Mouse (Mus musculus) lung, postnatal 0 days (tissue): ENCODE measurements around the gene Psmd4. TPM values are rescaled to one million over a fixed set of nuclear protein-coding genes. Genes with fewer than 3 reads are reported as not detected.

ENCODE experiments used
- ATAC-seq: fragments of 200-750 bp; cut with Nextera tagmentation; 2 replicates; pipeline ENCODE4 v1.8.0; 2017; ENCODE audit warnings: moderate library complexity
- DNase-seq: peaks from one replicate; pipeline ENCODE4 v3.0.0-alpha.2; 2016; ENCODE audit warnings: low spot score
- H3K27ac ChIP-seq: fragments of 300-500 bp; sonication (generic); 2 replicates; pipeline ENCODE4 v1.5.1; 2014; ENCODE audit warnings: antibody characterized with exemption, mild to moderate bottlenecking, low read length, mixed read lengths
- H3K27me3 ChIP-seq: fragments of 300-500 bp; sonication (generic); replicated peaks from 2 replicates; pipeline ENCODE4 v1.6.1; 2014; ENCODE audit warnings: low read length, mixed read lengths; ENCODE audit not compliant: insufficient read depth
- H3K36me3 ChIP-seq: fragments of 300-500 bp; sonication (generic); 2 replicates; pipeline ENCODE4 v1.6.1; 2014; ENCODE audit warnings: low read length, mixed read lengths; ENCODE audit not compliant: insufficient read depth
- H3K4me1 ChIP-seq: fragments of 300-500 bp; sonication (generic); 2 replicates; pipeline ENCODE4 v1.6.1; 2014; ENCODE audit warnings: antibody characterized with exemption, low read depth, low read length, mixed read lengths; ENCODE audit not compliant: insufficient read depth
- H3K4me2 ChIP-seq: fragments of 300-500 bp; sonication (generic); replicated peaks from 2 replicates; pipeline ENCODE4 v1.6.1; 2014; ENCODE audit warnings: low read depth, mild to moderate bottlenecking, low read length, moderate library complexity, mixed read lengths
- H3K4me3 ChIP-seq: fragments of 300-500 bp; sonication (generic); 2 replicates; pipeline ENCODE4 v1.5.1; 2014; ENCODE audit warnings: low read depth, low read length
- H3K9ac ChIP-seq: fragments of 300-500 bp; sonication (generic); replicated peaks from 2 replicates; pipeline ENCODE4 v1.6.1; 2014; ENCODE audit warnings: low read depth, mild to moderate bottlenecking
- H3K9me3 ChIP-seq: fragments of 300-500 bp; sonication (generic); 2 replicates; pipeline ENCODE4 v1.6.1; 2016; ENCODE audit warnings: low read length, mixed read lengths
- CTCF ChIP-seq: IDR thresholded peaks from 2 replicates; pipeline ENCODE4 v1.5.1; 2016; ENCODE audit warnings: antibody characterized with exemption, mild to moderate bottlenecking
- EP300 ChIP-seq: IDR thresholded peaks from 2 replicates; pipeline ENCODE4 v1.6.1; 2016; ENCODE audit warnings: antibody characterized with exemption, mild to moderate bottlenecking, control low read depth
- WGBS: fragments of 180-500 bp; shearing (Covaris S2); extraction: QIAGEN DNeasy Blood & Tissue Kit; methylation state at CpG from one replicate; pipeline ENCODE4 v1.1.7; 2014; 5-methylcytosine and 5-hydroxymethylcytosine counted together
- polyA plus RNA-seq: library from polyadenylated mRNA; unstranded; fragments of >200 nt; fragmentation: Nextera tagmentation; extraction: Ambion mirVana; gene quantifications from 2 replicates; pipeline ENCODE4 v1.2.1, GENCODE M21; 2015

Gene Psmd4
- polyA plus RNA-seq, 1 experiment from 2014 or later, result 185 TPM

- ATAC-seq (no peak), DNase-seq (peak; percentile 21)
- H3K27ac ChIP-seq, result peak overlapping the region; percentile 90
- H3K27me3 ChIP-seq, result no peaks in the 10 kb centered on the region
- peak; percentile 37 for TF ChIP-seq CTCF
- no peak for TF ChIP-seq EP300
- peaks cover 5% of the 10 kb centered on the region; the same call in 1 of the 2 replicates for H3K4me1 ChIP-seq
- H3K4me2 ChIP-seq, result peak overlapping the region; percentile 92
- peak overlapping the region; percentile 85 for H3K4me3 ChIP-seq
- H3K9ac ChIP-seq, result peak overlapping the region; percentile 64
- H3K36me3 ChIP-seq, result peaks cover 6% of the 10 kb centered on the region; the same call in 1 of the 2 replicates
- 14% methylated on average over 13 of the region's 13 CpGs for WGBS
- no peaks in the 10 kb centered on the region for H3K9me3 ChIP-seq
Measured at GRCm38 (mm10) chr3:95013699-95014427, 28.6 kb downstream of the Psmd4 start.

DNA sequence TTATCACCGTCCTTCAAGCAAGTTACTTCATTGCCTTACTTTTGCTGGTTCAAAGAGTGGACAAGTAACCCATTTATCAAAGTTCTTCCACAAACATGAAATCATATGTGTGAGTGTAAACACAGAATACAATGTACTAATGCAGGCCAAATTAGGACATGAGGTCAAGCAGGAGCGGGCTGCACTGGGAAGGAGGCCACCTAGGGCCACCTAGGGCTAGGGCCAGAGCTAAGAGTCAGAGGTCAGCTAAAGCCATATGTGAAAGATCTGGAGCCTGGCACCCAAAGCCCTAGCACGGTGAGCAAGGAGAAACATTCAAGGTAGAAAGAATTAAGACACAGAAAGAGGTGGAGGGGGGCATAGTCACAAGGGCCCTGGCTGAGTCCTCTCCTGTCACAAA lies 29.4 kb downstream of the Psmd4 start:
- no peak for ATAC-seq
- Histone ChIP-seq H3K36me3 (peaks cover 13% of the 10 kb centered on the region; the same call in 1 of the 2 replicates), H3K4me1 (peaks cover 5% of the 10 kb centered on the region; the same call in 1 of the 2 replicates), H3K27me3 (no peaks in the 10 kb centered on the region), H3K4me2 (no peak overlapping the region), H3K9ac (no peak overlapping the region), H3K9me3 (no peaks in the 10 kb centered on the region), H3K27ac (no peak overlapping the region), H3K4me3 (no peak overlapping the region)
- 72% methylated on average over 3 of the region's 3 CpGs for WGBS
- TF ChIP-seq CTCF, result no peak
- no peak for TF ChIP-seq EP300
- DNase-seq, result no peak

DNA sequence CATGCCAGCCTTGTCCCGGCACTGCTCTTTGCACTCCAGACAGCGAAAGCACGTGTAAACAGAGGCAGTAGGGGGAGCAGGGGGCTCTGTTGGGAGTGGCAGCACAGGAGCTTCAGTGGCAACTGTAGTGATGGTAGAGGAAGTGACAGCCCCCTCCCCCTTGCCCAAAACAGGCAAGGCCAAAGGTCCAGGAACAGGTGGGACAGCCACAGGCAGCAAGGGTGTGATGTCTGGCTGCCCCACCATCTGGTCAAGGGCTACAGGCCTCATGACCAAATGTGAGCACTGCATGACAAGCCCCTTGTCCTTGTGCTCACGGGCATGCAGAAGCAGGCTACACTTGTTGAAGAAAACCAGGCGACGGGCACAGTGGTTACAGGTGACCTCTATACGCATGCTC lies 32.0 kb downstream of the Psmd4 start:
- WGBS, result 79% methylated on average over 7 of the region's 7 CpGs
- Histone ChIP-seq H3K4me2 (no peak overlapping the region), H3K9ac (no peak overlapping the region), H3K36me3 (peaks cover 21% of the 10 kb centered on the region; the same call in 1 of the 2 replicates), H3K27me3 (no peaks in the 10 kb centered on the region), H3K27ac (no peak overlapping the region), H3K4me1 (peaks cover 5% of the 10 kb centered on the region; the same call in 1 of the 2 replicates), H3K4me3 (no peak overlapping the region), H3K9me3 (no peaks in the 10 kb centered on the region)
- ATAC-seq (no peak), DNase-seq (no peak)
- no peak for TF ChIP-seq CTCF

- ATAC-seq (no peak), DNase-seq (no peak)
- Histone ChIP-seq H3K36me3 (peaks cover 24% of the 10 kb centered on the region; the same call in 1 of the 2 replicates), H3K27me3 (no peaks in the 10 kb centered on the region), H3K4me2 (no peak overlapping the region), H3K4me3 (no peak overlapping the region), H3K4me1 (no peaks in the 10 kb centered on the region), H3K9me3 (no peaks in the 10 kb centered on the region), H3K9ac (no peak overlapping the region), H3K27ac (no peak overlapping the region)
- TF ChIP-seq CTCF (no peak), EP300 (no peak)
- 86% methylated on average over 9 of the region's 9 CpGs for WGBS
Measured at GRCm38 (mm10) chr3:95007706-95008105, 34.7 kb downstream of the Psmd4 start.

- DNase-seq, result no peak
- Histone ChIP-seq H3K4me3 (no peak overlapping the region), H3K4me1 (no peaks in the 10 kb centered on the region), H3K9me3 (no peaks in the 10 kb centered on the region), H3K27ac (no peak overlapping the region), H3K4me2 (no peak overlapping the region), H3K27me3 (no peaks in the 10 kb centered on the region), H3K9ac (no peak overlapping the region), H3K36me3 (peaks cover 25% of the 10 kb centered on the region; the same call in 1 of the 2 replicates)
- WGBS, result 89% methylated on average over 3 of the region's 3 CpGs
- TF ChIP-seq EP300 (no peak), CTCF (no peak)
- no peak for ATAC-seq
Measured at GRCm38 (mm10) chr3:95005651-95006050, 36.8 kb downstream of the Psmd4 start.

- Histone ChIP-seq H3K4me2 (no peak overlapping the region), H3K9me3 (no peaks in the 10 kb centered on the region), H3K27me3 (no peaks in the 10 kb centered on the region), H3K27ac (no peak overlapping the region), H3K4me3 (no peak overlapping the region), H3K36me3 (peaks cover 35% of the 10 kb centered on the region; the same call in 1 of the 2 replicates), H3K9ac (no peak overlapping the region), H3K4me1 (no peaks in the 10 kb centered on the region)
- no peak for DNase-seq
- TF ChIP-seq CTCF (no peak), EP300 (no peak)
- no peak for ATAC-seq
Measured at GRCm38 (mm10) chr3:95003273-95003672, 39.1 kb downstream of the Psmd4 start.
